Mouse (Mus musculus) hindbrain, embryonic 11.5 days (tissue): ENCODE data around the gene Plrg1. TPM values are rescaled to one million over a fixed set of nuclear protein-coding genes. Genes with fewer than 3 reads are reported as not detected.

Experiments used
- ATAC-seq: fragments of 200-750 bp; cut with Nextera tagmentation; 2 replicates; pipeline ENCODE4 v1.8.0; 2017; ENCODE audit warnings: mild to moderate bottlenecking, moderate TSS enrichment, moderate library complexity; ENCODE audit not compliant: low FRiP score
- DNase-seq: peaks from one replicate; pipeline ENCODE4 v3.0.0-alpha.2; 2015; ENCODE audit warnings: low spot score
- H3K27ac ChIP-seq: fragments of 300-500 bp; sonication (generic); 2 replicates; pipeline ENCODE4 v1.5.1; 2014; ENCODE audit warnings: mild to moderate bottlenecking, low read depth, low read length
- H3K27me3 ChIP-seq: fragments of 300-500 bp; sonication (generic); 2 replicates; pipeline ENCODE4 v1.6.1; 2014; ENCODE audit warnings: mild to moderate bottlenecking, low read length, moderate library complexity, mixed read lengths; ENCODE audit not compliant: control insufficient read depth, insufficient read depth
- H3K36me3 ChIP-seq: fragments of 300-500 bp; sonication (generic); 2 replicates; pipeline ENCODE4 v1.6.1; 2014; ENCODE audit warnings: mild to moderate bottlenecking, low read length, moderate library complexity, mixed read lengths; ENCODE audit not compliant: control insufficient read depth, insufficient read depth
- H3K4me1 ChIP-seq: fragments of 300-500 bp; sonication (generic); replicated peaks from 2 replicates; pipeline ENCODE4 v1.6.1; 2014; ENCODE audit warnings: low read length, mixed read lengths; ENCODE audit not compliant: control insufficient read depth, insufficient read depth
- H3K4me2 ChIP-seq: fragments of 300-500 bp; sonication (generic); replicated peaks from 2 replicates; pipeline ENCODE4 v1.6.1; 2014; ENCODE audit warnings: mild to moderate bottlenecking, low read depth, low read length
- H3K4me3 ChIP-seq: fragments of 300-500 bp; sonication (generic); 2 replicates; pipeline ENCODE4 v1.5.1; 2014; ENCODE audit warnings: low read depth, low read length
- H3K9ac ChIP-seq: fragments of 300-500 bp; sonication (generic); 2 replicates; pipeline ENCODE4 v1.6.1; 2014; ENCODE audit warnings: low read depth, low read length
- H3K9me3 ChIP-seq: fragments of 300-500 bp; sonication (generic); 2 replicates; pipeline ENCODE4 v1.6.1; 2016; ENCODE audit warnings: low read length; ENCODE audit not compliant: control insufficient read depth
- WGBS: fragments of 180-500 bp; shearing (Covaris S2); extraction: QIAGEN DNeasy Blood & Tissue Kit; methylation state at CpG from one replicate; pipeline ENCODE4 v1.1.7; 2014; 5-methylcytosine and 5-hydroxymethylcytosine counted together
- polyA plus RNA-seq: library from polyadenylated mRNA; unstranded; fragments of >200 nt; fragmentation: Nextera tagmentation; extraction: Ambion mirVana; gene quantifications from 2 replicates; pipeline ENCODE4 v1.2.1, GENCODE M21; 2014

The Plrg1 gene
- polyA plus RNA-seq, 1 experiment from 2014 or later = 133 TPM

- no peaks in the 10 kb centered on the region for H3K4me1 ChIP-seq
- 79% methylated on average over 4 of the region's 4 CpGs for WGBS
- no peaks in the 10 kb centered on the region for H3K27me3 ChIP-seq
- H3K9ac ChIP-seq = no peak overlapping the region
- no peak for DNase-seq
- H3K4me2 ChIP-seq = no peak overlapping the region
- no peak for ATAC-seq
- no peaks in the 10 kb centered on the region for H3K9me3 ChIP-seq
- H3K27ac ChIP-seq = no peak overlapping the region
- no peaks in the 10 kb centered on the region for H3K36me3 ChIP-seq
- no peak overlapping the region for H3K4me3 ChIP-seq
Observed at GRCm38 (mm10) chr3:83039666-83040065, 15.7 kb upstream of the Plrg1 start.

- ATAC-seq (no peak), DNase-seq (no peak)
- Histone ChIP-seq H3K4me1 (no peaks in the 10 kb centered on the region), H3K9ac (no peak overlapping the region), H3K9me3 (no peaks in the 10 kb centered on the region), H3K4me3 (no peak overlapping the region), H3K36me3 (no peaks in the 10 kb centered on the region), H3K27ac (no peak overlapping the region), H3K27me3 (no peaks in the 10 kb centered on the region), H3K4me2 (no peak overlapping the region)
- 88% methylated on average over 5 of the region's 5 CpGs for WGBS
Observed at GRCm38 (mm10) chr3:83042451-83042850, 12.9 kb upstream of the Plrg1 start.

GRCm38 (mm10) chr3:83046649-83047048 lies 8.7 kb upstream of the Plrg1 start:
- 84% methylated on average over 11 of the region's 11 CpGs for WGBS
- no peaks in the 10 kb centered on the region for H3K9me3 ChIP-seq
- H3K27me3 ChIP-seq = no peaks in the 10 kb centered on the region
- no peak overlapping the region for H3K27ac ChIP-seq
- DNase-seq (no peak), ATAC-seq (no peak)
- no peaks in the 10 kb centered on the region for H3K4me1 ChIP-seq
- no peak overlapping the region for H3K4me2 ChIP-seq
- no peak overlapping the region for H3K4me3 ChIP-seq
- no peak overlapping the region for H3K9ac ChIP-seq
- no peaks in the 10 kb centered on the region for H3K36me3 ChIP-seq

- ATAC-seq = no peak
Observed at GRCm38 (mm10) chr3:83049680-83050079, 5.6 kb upstream of the Plrg1 start, which contains the start of gene Fgb. Gene Fgb (minus strand): TSS chr3:83049863.

GRCm38 (mm10) chr3:83050661-83051060 lies 4.7 kb upstream of the Plrg1 start:
- 86% methylated on average over 5 of the region's 5 CpGs for WGBS
- no peaks in the 10 kb centered on the region for H3K9me3 ChIP-seq

More at GRCm38 (mm10) chr3:83049680-83050079, 5.6 kb upstream of the Plrg1 start, which contains the start of gene Fgb:
- Histone ChIP-seq H3K9me3 (no peaks in the 10 kb centered on the region), H3K4me1 (no peaks in the 10 kb centered on the region), H3K4me3 (no peak within 1 kb of the TSS), H3K4me2 (no peak within 1 kb of the TSS), H3K27ac (no peak within 1 kb of the TSS), H3K27me3 (no peaks in the 10 kb centered on the region), H3K36me3 (no peaks in the 10 kb centered on the region), H3K9ac (no peak within 1 kb of the TSS)
- 79% methylated on average over 8 of the region's 8 CpGs for WGBS
- DNase-seq = no peak

GRCm38 (mm10) chr3:83052102-83052501 lies 3.2 kb upstream of the Plrg1 start:
- DNase-seq = no peak
- H3K4me1 ChIP-seq = 0 out of 2 replicates have a peak, but pooled peaks cover 2% of the 10 kb centered on the region
- 88% methylated on average over 5 of the region's 5 CpGs for WGBS
- no peak for ATAC-seq
- no peaks in the 10 kb centered on the region for H3K36me3 ChIP-seq
- H3K27me3 ChIP-seq = no peaks in the 10 kb centered on the region
- H3K4me3 ChIP-seq = no peak overlapping the region
- H3K9ac ChIP-seq = no peak overlapping the region
- no peak overlapping the region for H3K4me2 ChIP-seq
- H3K27ac ChIP-seq = no peak overlapping the region
- no peaks in the 10 kb centered on the region for H3K9me3 ChIP-seq

More at GRCm38 (mm10) chr3:83050661-83051060, 4.7 kb upstream of the Plrg1 start:
- no peak for DNase-seq
- H3K36me3 ChIP-seq = no peaks in the 10 kb centered on the region
- no peak overlapping the region for H3K27ac ChIP-seq
- no peaks in the 10 kb centered on the region for H3K27me3 ChIP-seq
- no peak overlapping the region for H3K4me3 ChIP-seq
- no peak overlapping the region for H3K4me2 ChIP-seq
- no peak for ATAC-seq
- H3K4me1 ChIP-seq = no peaks in the 10 kb centered on the region
- H3K9ac ChIP-seq = no peak overlapping the region

- H3K4me2 ChIP-seq = no peak overlapping the region
- H3K27ac ChIP-seq = no peak overlapping the region
- no peaks in the 10 kb centered on the region for H3K9me3 ChIP-seq
- H3K4me3 ChIP-seq = no peak overlapping the region
- no peaks in the 10 kb centered on the region for H3K36me3 ChIP-seq
- H3K27me3 ChIP-seq = no peaks in the 10 kb centered on the region
- ATAC-seq = no peak
- 0 out of 2 replicates have a peak, but pooled peaks cover 2% of the 10 kb centered on the region for H3K4me1 ChIP-seq
- WGBS = 84% methylated on average over 7 of the region's 7 CpGs
- no peak for DNase-seq
- no peak overlapping the region for H3K9ac ChIP-seq
Observed at GRCm38 (mm10) chr3:83053126-83053525, 2.2 kb upstream of the Plrg1 start.

- H3K27me3 ChIP-seq = no peaks in the 10 kb centered on the region
- no peaks in the 10 kb centered on the region for H3K36me3 ChIP-seq
- DNase-seq (peak; percentile 54), ATAC-seq (no peak)
- 0 out of 2 replicates have a peak, but pooled peaks cover 2% of the 10 kb centered on the region for H3K4me1 ChIP-seq
- WGBS = 36% methylated on average over 10 of the region's 10 CpGs
- no peak overlapping the region for H3K9ac ChIP-seq
- H3K27ac ChIP-seq = no peak overlapping the region
- H3K9me3 ChIP-seq = no peaks in the 10 kb centered on the region
- H3K4me2 ChIP-seq = no peak overlapping the region
- no peak overlapping the region for H3K4me3 ChIP-seq
Observed at GRCm38 (mm10) chr3:83053758-83054157, 1.6 kb upstream of the Plrg1 start.

GRCm38 (mm10) chr3:83054759-83055158 lies 563 bp upstream of the Plrg1 start:
- Histone ChIP-seq H3K4me2 (peak overlapping the region; percentile 25; the same call in 1 of the 2 replicates), H3K27ac (no peak overlapping the region), H3K36me3 (no peaks in the 10 kb centered on the region), H3K4me1 (0 out of 2 replicates have a peak, but pooled peaks cover 2% of the 10 kb centered on the region), H3K9me3 (no peaks in the 10 kb centered on the region), H3K27me3 (no peaks in the 10 kb centered on the region), H3K4me3 (peak overlapping the region; percentile 59), H3K9ac (no peak overlapping the region)
- no peak for DNase-seq
- WGBS = 40% methylated on average over 13 of the region's 13 CpGs
- ATAC-seq = no peak
